Mouse (Mus musculus) lung, adult 10 weeks (tissue): ENCODE results near the gene Gm7942. TPM values are rescaled to one million over a fixed set of nuclear protein-coding genes. Genes with fewer than 3 reads are reported as not detected.

Experiments
- polyA plus RNA-seq: library from polyadenylated mRNA; stranded (reverse); fragments of 350-450 nt; fragmentation: Illumina TruSeq; extraction: RNeasy Lipid Tissue Mini Kit (QIAGEN cat#74804); gene quantifications from one replicate; pipeline ENCODE4 v1.2.3, GENCODE M21; 2014; ENCODE audit warnings: low read depth, low replicate concordance; ENCODE audit not compliant: insufficient read depth

Gm7942 gene
- not detected for polyA plus RNA-seq

DNA sequence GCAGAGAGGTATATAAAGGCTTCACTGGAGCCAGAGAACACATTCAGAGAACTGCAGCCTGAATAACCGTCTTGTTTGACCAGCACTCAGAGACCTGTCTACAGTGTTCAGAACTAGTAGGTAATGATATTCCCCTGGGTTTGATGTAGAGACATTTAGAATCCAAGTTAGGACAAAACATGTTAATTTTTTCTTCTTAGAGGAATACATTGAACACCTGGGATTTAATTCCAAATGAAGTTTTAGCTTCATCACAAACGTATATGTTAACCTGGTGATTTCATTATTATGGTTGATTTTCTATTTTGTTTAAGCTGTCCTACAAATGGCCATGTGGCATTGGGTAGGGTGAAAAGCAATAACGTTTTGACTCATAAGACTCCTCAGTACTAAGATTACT, at the start of gene Gm7942:
Gene Gm7942, plus strand, starts transcription at position 301 of the 400 bp plus-strand sequence.

Other genes with a start within 250 kb of the Gm7942 start
- gene Gm3183, start 241.5 kb upstream of the Gm7942 start, polyA plus RNA-seq = not detected
- not detected for gene Gm6367, start 118.3 kb upstream of the Gm7942 start, polyA plus RNA-seq
- not detected for gene Gm16513, start 75.7 kb downstream of the Gm7942 start, polyA plus RNA-seq
- gene Gm10424, start 165.8 kb downstream of the Gm7942 start, polyA plus RNA-seq = not detected
- gene Gm3259, start 199.0 kb downstream of the Gm7942 start, polyA plus RNA-seq = not detected